Mouse (Mus musculus) CH12.LX (cell line): ENCODE data around the gene Cercam. TPM values are rescaled to one million over a fixed set of nuclear protein-coding genes. Genes with fewer than 3 reads are reported as not detected.

ENCODE experiments used
- DNase-seq: peaks from one replicate; pipeline ENCODE4 v3.0.0-alpha.2; 2013; ENCODE audit errors: extremely low read depth
- H3K27ac ChIP-seq: 2 replicates; pipeline ENCODE4 v1.5.1; 2012; ENCODE audit warnings: low read depth, mild to moderate bottlenecking, control low read depth, moderate library complexity; ENCODE audit not compliant: insufficient read depth
- H3K27me3 ChIP-seq: replicated peaks from 2 replicates; pipeline ENCODE3; 2012; ENCODE audit warnings: inconsistent platforms
- H3K36me3 ChIP-seq, 2 experiments: replicated peaks in 1 of 2; 2 replicates each; pipeline versions ENCODE3 to v1.6.1; 2012; ENCODE audit warnings: inconsistent platforms in 1 of 2, low read length in 1 of 2, mild to moderate bottlenecking in 1 of 2, mixed read lengths in 1 of 2, moderate library complexity in 1 of 2; ENCODE audit not compliant: control insufficient read depth in 1 of 2, insufficient read depth in 1 of 2
- H3K4me1 ChIP-seq, 2 experiments: 2 replicates each; pipeline ENCODE4 v1.6.1; 2012; ENCODE audit warnings: inconsistent platforms in 1 of 2, moderate library complexity in 1 of 2; ENCODE audit not compliant: insufficient read depth in 2 of 2, control insufficient read depth in 1 of 2
- H3K4me2 ChIP-seq: 2 replicates; pipeline ENCODE4 v1.6.1; 2012; ENCODE audit warnings: low read depth, mild to moderate bottlenecking, control low read depth; ENCODE audit not compliant: poor library complexity, insufficient read depth, severe bottlenecking
- H3K4me3 ChIP-seq, 3 experiments: fragments of 150-350 bp in 1 of 3; sonication (generic) in 1 of 3; replicated peaks in 1 of 3; 2 replicates each; pipeline versions ENCODE3 to v1.5.1; 2011 to 2012; ENCODE audit warnings: low read depth in 2 of 3, low read length in 2 of 3, mild to moderate bottlenecking in 2 of 3, moderate library complexity in 2 of 3, control low read depth in 1 of 3, improper control_type of control experiment in 1 of 3, inconsistent platforms in 1 of 3, mixed read lengths in 1 of 3; ENCODE audit not compliant: poor library complexity in 1 of 3
- H3K79me2 ChIP-seq: replicated peaks from 2 replicates; pipeline ENCODE4 v1.6.1; 2012; ENCODE audit warnings: mild to moderate bottlenecking, moderate library complexity; ENCODE audit not compliant: control insufficient read depth, poor library complexity, insufficient read depth, severe bottlenecking; ENCODE audit errors: extremely low read depth
- H3K9ac ChIP-seq: 2 replicates; pipeline ENCODE4 v1.6.1; 2012; ENCODE audit warnings: low read depth, mild to moderate bottlenecking, control low read depth, moderate library complexity; ENCODE audit not compliant: insufficient read depth
- H3K9me3 ChIP-seq: replicated peaks from 2 replicates; pipeline ENCODE3; 2012; ENCODE audit warnings: low read length, inconsistent platforms, mixed read lengths
- BHLHE40 ChIP-seq: IDR thresholded peaks from 2 replicates; pipeline ENCODE4 v1.6.1; 2011; ENCODE audit warnings: mild to moderate bottlenecking, low read depth, low read length, improper control_type of control experiment
- CHD2 ChIP-seq: IDR thresholded peaks from 2 replicates; pipeline ENCODE4 v1.6.1; 2011; ENCODE audit warnings: low read length, improper control_type of control experiment
- CTCF ChIP-seq, 2 experiments: IDR thresholded peaks in 1 of 2; conservative IDR thresholded peaks in 1 of 2; 2 replicates each; pipeline ENCODE4 v1.5.1; 2011 to 2012; ENCODE audit warnings: low read depth in 2 of 2, low read length in 2 of 2, improper control_type of control experiment in 1 of 2, inconsistent platforms in 1 of 2, mild to moderate bottlenecking in 1 of 2, moderate library complexity in 1 of 2
- E2F4 ChIP-seq: IDR thresholded peaks from 2 replicates; pipeline ENCODE4 v1.6.1; 2011; ENCODE audit warnings: low read depth, low read length, improper control_type of control experiment; ENCODE audit not compliant: insufficient replicate concordance
- ELF1 ChIP-seq: IDR thresholded peaks from 2 replicates; pipeline ENCODE4 v1.6.1; 2014; ENCODE audit warnings: low read depth, mild to moderate bottlenecking, inconsistent platforms, low read length, improper control_type of control experiment
- EP300 ChIP-seq: IDR thresholded peaks from 2 replicates; pipeline ENCODE4 v1.6.1; 2011; ENCODE audit warnings: low read length, improper control_type of control experiment
- ETS1 ChIP-seq: conservative IDR thresholded peaks from 2 replicates; pipeline ENCODE4 v1.6.1; 2012; ENCODE audit warnings: low read depth, mild to moderate bottlenecking, inconsistent platforms, low read length, improper control_type of control experiment, moderate library complexity
- GABPA ChIP-seq: IDR thresholded peaks from 2 replicates; pipeline ENCODE4 v1.6.1; 2012; ENCODE audit warnings: low read depth, low read length, improper control_type of control experiment, inconsistent platforms; ENCODE audit not compliant: insufficient replicate concordance
- HCFC1 ChIP-seq: IDR thresholded peaks from 2 replicates; pipeline ENCODE4 v1.6.1; 2012; ENCODE audit warnings: low read depth, mild to moderate bottlenecking, inconsistent platforms, low read length, improper control_type of control experiment
- IRF4 ChIP-seq: IDR thresholded peaks from 2 replicates; pipeline ENCODE4 v1.6.1; 2014; ENCODE audit warnings: low read depth, mild to moderate bottlenecking, inconsistent platforms, low read length, improper control_type of control experiment
- JUN ChIP-seq: IDR thresholded peaks from 2 replicates; pipeline ENCODE4 v1.6.1; 2011; ENCODE audit warnings: low read depth, mild to moderate bottlenecking, low read length, improper control_type of control experiment, moderate library complexity; ENCODE audit not compliant: insufficient read depth
- JUND ChIP-seq: conservative IDR thresholded peaks from 2 replicates; pipeline ENCODE4 v1.6.1; 2011; ENCODE audit warnings: low read depth, low read length, improper control_type of control experiment
- KAT2A ChIP-seq: IDR thresholded peaks from 2 replicates; pipeline ENCODE4 v1.6.1; 2012; ENCODE audit warnings: low read length, improper control_type of control experiment, inconsistent platforms; ENCODE audit not compliant: insufficient replicate concordance
- MAFK ChIP-seq: IDR thresholded peaks from 2 replicates; pipeline ENCODE4 v1.6.1; 2011; ENCODE audit warnings: low read length, improper control_type of control experiment; ENCODE audit not compliant: insufficient replicate concordance
- MAX ChIP-seq: IDR thresholded peaks from 2 replicates; pipeline ENCODE4 v1.6.1; 2011; ENCODE audit warnings: low read length, improper control_type of control experiment
- MAZ ChIP-seq: IDR thresholded peaks from 2 replicates; pipeline ENCODE4 v1.6.1; 2012; ENCODE audit warnings: low read depth, mild to moderate bottlenecking, inconsistent platforms, low read length, improper control_type of control experiment, moderate library complexity
- MEF2A ChIP-seq: IDR thresholded peaks from 2 replicates; pipeline ENCODE4 v1.6.1; 2014; ENCODE audit warnings: low read depth, mild to moderate bottlenecking, inconsistent platforms, low read length, improper control_type of control experiment, borderline replicate concordance
- MXI1 ChIP-seq: IDR thresholded peaks from 2 replicates; pipeline ENCODE4 v1.6.1; 2011; ENCODE audit warnings: mild to moderate bottlenecking, low read depth, low read length, improper control_type of control experiment
- MYC ChIP-seq: IDR thresholded peaks from 2 replicates; pipeline ENCODE4 v1.6.1; 2011; ENCODE audit warnings: low read depth, mild to moderate bottlenecking, improper control_type of control experiment, low read length
- NELFE ChIP-seq: IDR thresholded peaks from 2 replicates; pipeline ENCODE4 v1.6.1; 2011; ENCODE audit warnings: low read depth, low read length, improper control_type of control experiment
- NRF1 ChIP-seq: IDR thresholded peaks from 2 replicates; pipeline ENCODE4 v1.6.1; 2014; ENCODE audit warnings: low read depth, mild to moderate bottlenecking, inconsistent platforms, low read length, improper control_type of control experiment, moderate library complexity
- PAX5 ChIP-seq: IDR thresholded peaks from 2 replicates; pipeline ENCODE4 v1.6.1; 2012; ENCODE audit warnings: low read length, inconsistent platforms, mixed read lengths
- POLR2A ChIP-seq: IDR thresholded peaks from 2 replicates; pipeline ENCODE4 v1.6.1; 2011; ENCODE audit warnings: low read depth, mild to moderate bottlenecking, improper control_type of control experiment, low read length
- POLR2AphosphoS2 ChIP-seq: IDR thresholded peaks from 2 replicates; pipeline ENCODE4 v1.6.1; 2011; ENCODE audit warnings: low read depth, low read length, improper control_type of control experiment
- RAD21 ChIP-seq: IDR thresholded peaks from 2 replicates; pipeline ENCODE4 v1.6.1; 2011; ENCODE audit warnings: low read depth, mild to moderate bottlenecking, low read length, improper control_type of control experiment, moderate library complexity
- RCOR1 ChIP-seq: conservative IDR thresholded peaks from 2 replicates; pipeline ENCODE4 v1.6.1; 2012; ENCODE audit warnings: low read depth, mild to moderate bottlenecking, inconsistent platforms, low read length, improper control_type of control experiment
- SIN3A ChIP-seq: IDR thresholded peaks from 2 replicates; pipeline ENCODE4 v1.6.1; 2012; ENCODE audit warnings: low read length, improper control_type of control experiment, inconsistent platforms
- SMC3 ChIP-seq: IDR thresholded peaks from 2 replicates; pipeline ENCODE4 v1.6.1; 2011; ENCODE audit warnings: low read depth, low read length, improper control_type of control experiment
- TBP ChIP-seq: conservative IDR thresholded peaks from 2 replicates; pipeline ENCODE4 v1.6.1; 2011; ENCODE audit warnings: low read depth, low read length, improper control_type of control experiment
- TCF12 ChIP-seq: IDR thresholded peaks from 2 replicates; pipeline ENCODE4 v1.6.1; 2014; ENCODE audit warnings: low read depth, mild to moderate bottlenecking, inconsistent platforms, low read length, improper control_type of control experiment
- UBTF ChIP-seq: IDR thresholded peaks from 2 replicates; pipeline ENCODE4 v1.6.1; 2012; ENCODE audit warnings: low read depth, mild to moderate bottlenecking, inconsistent platforms, low read length, improper control_type of control experiment, moderate library complexity
- USF1 ChIP-seq: IDR thresholded peaks from 2 replicates; pipeline ENCODE4 v1.6.1; 2014; ENCODE audit warnings: low read depth, mild to moderate bottlenecking, inconsistent platforms, low read length, improper control_type of control experiment
- USF2 ChIP-seq: conservative IDR thresholded peaks from 2 replicates; pipeline ENCODE4 v1.6.1; 2011; ENCODE audit warnings: low read depth, low read length, improper control_type of control experiment
- ZC3H11A ChIP-seq: IDR thresholded peaks from 2 replicates; pipeline ENCODE4 v1.6.1; 2012; ENCODE audit warnings: low read depth, mild to moderate bottlenecking, inconsistent platforms, low read length, improper control_type of control experiment
- ZKSCAN1 ChIP-seq: IDR thresholded peaks from 2 replicates; pipeline ENCODE4 v1.6.1; 2012; ENCODE audit warnings: low read depth, inconsistent platforms, low read length, improper control_type of control experiment, borderline replicate concordance
- ZMIZ1 ChIP-seq: IDR thresholded peaks from 2 replicates; pipeline ENCODE4 v1.6.1; 2012; ENCODE audit warnings: low read depth, mild to moderate bottlenecking, inconsistent platforms, low read length, improper control_type of control experiment
- ZNF384 ChIP-seq: IDR thresholded peaks from 2 replicates; pipeline ENCODE4 v1.6.1; 2012; ENCODE audit warnings: low read depth, low read length, improper control_type of control experiment, inconsistent platforms
- dilution Hi-C: fragments of 300-500 bp; cut with MboI; formaldehyde crosslinking; loops from 2 replicates; pipeline ENCODE4 v1.14.3; 2020; ENCODE audit warnings: low sequenced_read_pairs; ENCODE audit not compliant: extremely low pct_unique_long_range_greater_than_20kb, extremely low pct_ligation_motif_present
- in situ Hi-C: fragments of 300-500 bp; cut with MboI; formaldehyde crosslinking; loops from 3 replicates; pipeline ENCODE4 v1.14.3; 2019; ENCODE audit warnings: low sequenced_read_pairs, low pct_ligation_motif_present, low pct_unique_long_range_greater_than_20kb, mixed read lengths
- polyA plus RNA-seq: library from polyadenylated mRNA; unstranded; fragments of >175 nt; gene quantifications from 2 replicates; pipeline ENCODE4 v1.2.1, GENCODE M21; 2012; ENCODE audit warnings: low read depth; ENCODE audit not compliant: insufficient read length
- total RNA-seq, 2 experiments: library from RNA; depleted of rRNA; stranded (reverse); fragments of 300-350 nt in 1 of 2; fragments of >200 nt in 1 of 2; gene quantifications; 2 replicates each; pipeline ENCODE4 v1.2.3; 2012 to 2014

The Cercam gene
- total and polyA plus RNA-seq, 3 experiments: 3.0 to 6.1 (median 3.7) TPM

DNA sequence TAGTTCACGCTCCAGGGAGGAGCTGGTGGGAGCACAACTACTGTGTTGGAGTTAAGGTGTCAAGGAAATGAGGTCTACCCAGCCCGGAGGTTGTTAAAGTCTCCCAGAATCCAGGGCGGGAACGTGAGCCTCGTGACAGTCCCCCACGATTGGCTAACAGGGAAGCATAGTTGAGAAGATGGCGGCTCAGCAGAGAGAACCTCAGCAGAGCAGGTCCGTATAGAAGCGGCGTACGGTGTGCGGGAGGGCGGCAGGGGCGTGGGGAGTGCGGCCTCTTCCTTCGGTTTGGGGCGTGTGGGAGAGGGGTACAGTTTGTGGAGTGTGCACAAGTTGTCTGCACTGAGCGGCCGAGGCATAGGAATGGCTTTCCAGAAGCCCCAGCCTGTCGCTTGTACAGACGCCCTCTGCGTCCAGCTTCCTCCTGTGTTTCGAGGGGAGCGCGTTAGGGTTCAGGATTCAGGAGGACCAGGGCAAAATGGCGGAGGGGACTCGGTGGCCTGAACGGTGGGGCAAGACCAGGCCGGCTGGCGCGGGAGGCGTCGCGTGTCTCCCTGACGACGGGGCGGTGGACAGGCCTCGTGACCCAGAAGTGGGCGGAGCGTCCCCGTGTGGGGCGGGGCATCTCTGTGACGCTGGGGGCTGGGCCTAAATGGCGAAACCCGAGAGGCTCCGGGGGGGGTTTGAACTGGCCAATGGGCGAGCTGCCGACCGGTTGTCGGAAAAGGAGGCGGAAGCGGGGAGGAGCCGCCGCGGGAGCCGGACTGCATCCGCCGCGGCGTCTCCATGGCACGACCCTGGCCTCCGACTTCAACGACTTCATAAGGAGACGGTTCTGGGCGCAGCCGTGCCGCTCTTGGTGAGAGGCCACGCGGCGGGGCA, 20.3 kb downstream of the Cercam start, which contains the start of gene Odf2:
Odf2 (plus strand) TSS at position 156 of the 879 bp plus-strand sequence.
- peak; percentile 95 for DNase-seq
- H3K9me3 ChIP-seq: peaks cover 9% of the 10 kb centered on the region
- peak within 1 kb of the TSS; percentile 77 to 98 (median 83) for H3K4me3 ChIP-seq
- in situ Hi-C loops: no loop called here
- peak within 1 kb of the TSS; percentile 27; the same call in 1 of the 2 replicates for H3K27ac ChIP-seq
- peaks cover 16% of the 10 kb centered on the region for H3K27me3 ChIP-seq
- H3K4me2 ChIP-seq: peak within 1 kb of the TSS; percentile 83; the same call in 1 of the 2 replicates
- peaks cover 4 to 22% of the 10 kb centered on the region in 2 experiments; a peak in 3 of 4 replicates for H3K4me1 ChIP-seq
- H3K9ac ChIP-seq: peak within 1 kb of the TSS; percentile 85
- H3K79me2 ChIP-seq: peaks cover 8% of the 10 kb centered on the region; the same call in 1 of the 2 replicates
- H3K36me3 ChIP-seq: peaks cover 24 to 30% of the 10 kb centered on the region in 2 experiments
- dilution Hi-C loops: no loop called here
- TF ChIP-seq ETS1: no peak
- peak; percentile 55 for TF ChIP-seq TCF12
- no peak for TF ChIP-seq E2F4
- TF ChIP-seq MAFK: no peak
- 0 out of 2 replicates have a peak, but pooled peaks have one; percentile 34 for TF ChIP-seq MEF2A
- no peak for TF ChIP-seq ZNF384
- no peak; the same call in none of the 2 replicates for TF ChIP-seq ZMIZ1
- peak; percentile 37 for TF ChIP-seq NRF1
- TF ChIP-seq POLR2A: peak; percentile 75
- no peak for TF ChIP-seq JUN
- peak; percentile 54 for TF ChIP-seq CHD2
- TF ChIP-seq RAD21: no peak
- no peak for TF ChIP-seq ZC3H11A
- TF ChIP-seq SMC3: no peak
- TF ChIP-seq SIN3A: 0 out of 2 replicates have a peak, but pooled peaks have one; percentile 80
- TF ChIP-seq UBTF: no peak
- TF ChIP-seq KAT2A: 0 out of 2 replicates have a peak, but pooled peaks have one; percentile 17
- TF ChIP-seq NELFE: peak; percentile 77
- TF ChIP-seq EP300: no peak
- peak; percentile 59 for TF ChIP-seq HCFC1
- no peak for TF ChIP-seq POLR2AphosphoS2
- TF ChIP-seq MAZ: peak; percentile 69; the same call in 1 of the 2 replicates
- peak; percentile 94; the same call in 1 of the 2 replicates for TF ChIP-seq MXI1
- no peak for TF ChIP-seq RCOR1
- TF ChIP-seq PAX5: no peak
- TF ChIP-seq USF1: peak; percentile 88
- TF ChIP-seq IRF4: 0 out of 2 replicates have a peak, but pooled peaks have one; percentile 7
- TF ChIP-seq TBP: 0 out of 2 replicates have a peak, but pooled peaks have one; percentile 38
- no peak for TF ChIP-seq CTCF (conservative IDR thresholded peaks at IDR 0.05 in 1 of 2, IDR thresholded peaks at IDR 0.05 in 1 of 2; ENCODE audit: low read depth in 2 of 2, low read length in 2 of 2)
- TF ChIP-seq BHLHE40: peak; percentile 35; the same call in 1 of the 2 replicates
- TF ChIP-seq ZKSCAN1: no peak
- TF ChIP-seq GABPA: no peak
- TF ChIP-seq MYC: no peak
- peak; percentile 58; the same call in 1 of the 2 replicates for TF ChIP-seq USF2
- peak; percentile 91 for TF ChIP-seq ELF1
- TF ChIP-seq JUND: no peak
- peak; percentile 79; the same call in 1 of the 2 replicates for TF ChIP-seq MAX
